Mouse (Mus musculus) yolk sac, embryonic 10.5 days (tissue): ENCODE measurements at regions not wholly inside any gene's neighbourhood (a gene's known extent, or its start where the extent isn't known, plus 50 kb on each side); places are given as distances from the start of the nearest gene placed in this dataset.

Experiments used
- DNase-seq: peaks from one replicate; pipeline ENCODE4 v3.0.0-alpha.2; 2017; ENCODE audit warnings: low spot score

GRCm38 (mm10) chr8:11092348-11092747 lies 84.1 kb upstream of the Irs2 start:
- DNase-seq = peak; percentile 37

- DNase-seq = peak; percentile 68
These were observed 83.6 kb upstream of the Irs2 start for GRCm38 (mm10) chr8:11091675-11092345.

- no peak for DNase-seq
These were observed 80.8 kb upstream of the Irs2 start for GRCm38 (mm10) chr8:11088946-11089665.

GRCm38 (mm10) chr8:11085244-11085643 lies 77.0 kb upstream of the Irs2 start:
- no peak for DNase-seq

- DNase-seq = peak; percentile 25
These were observed 75.8 kb upstream of the Irs2 start for GRCm38 (mm10) chr8:11084051-11084533.

- peak; percentile 69 for DNase-seq
These were observed 72.6 kb upstream of the Irs2 start for GRCm38 (mm10) chr8:11080813-11081212.

- DNase-seq = peak; percentile 44
These were observed 71.5 kb upstream of the Irs2 start for GRCm38 (mm10) chr8:11079805-11080204.

- DNase-seq = no peak
These were observed 68.9 kb upstream of the Irs2 start for GRCm38 (mm10) chr8:11077138-11077537.

- peak; percentile 48 for DNase-seq
These were observed 62.9 kb upstream of the Irs2 start for GRCm38 (mm10) chr8:11071162-11071561.

- no peak for DNase-seq
These were observed 59.2 kb upstream of the Irs2 start for GRCm38 (mm10) chr8:11067450-11067849.

- no peak for DNase-seq
These were observed 57.7 kb upstream of the Irs2 start for GRCm38 (mm10) chr8:11065990-11066389.

GRCm38 (mm10) chr8:11065303-11065702 lies 57.0 kb upstream of the Irs2 start:
- DNase-seq = no peak

GRCm38 (mm10) chr8:11063058-11063457 lies 54.8 kb upstream of the Irs2 start:
- DNase-seq = no peak

- DNase-seq = no peak
These were observed 54.2 kb upstream of the Irs2 start for GRCm38 (mm10) chr8:11062348-11062946.

GRCm38 (mm10) chr8:11061711-11062110 lies 53.5 kb upstream of the Irs2 start:
- no peak for DNase-seq

GRCm38 (mm10) chr8:11060604-11061003 lies 52.3 kb upstream of the Irs2 start:
- DNase-seq = no peak

- DNase-seq = no peak
These were observed 50.1 kb upstream of the Irs2 start for GRCm38 (mm10) chr8:11058392-11058791.
